Mouse (Mus musculus) intestine, postnatal 0 days (tissue): ENCODE measurements around the gene Il24. TPM values are rescaled to one million over a fixed set of nuclear protein-coding genes. Genes with fewer than 3 reads are reported as not detected.

Experiments used
- ATAC-seq: fragments of 200-750 bp; cut with Nextera tagmentation; 2 replicates; pipeline ENCODE4 v1.8.0; 2017; ENCODE audit warnings: mild to moderate bottlenecking, moderate TSS enrichment, moderate library complexity
- H3K27ac ChIP-seq: fragments of 300-500 bp; sonication (generic); 2 replicates; pipeline ENCODE4 v1.5.1; 2014; ENCODE audit warnings: mild to moderate bottlenecking, low read depth, low read length, moderate library complexity
- H3K27me3 ChIP-seq: fragments of 300-500 bp; sonication (generic); replicated peaks from 2 replicates; pipeline ENCODE4 v1.6.1; 2014; ENCODE audit warnings: low read length, mixed read lengths; ENCODE audit not compliant: control insufficient read depth, insufficient read depth
- H3K36me3 ChIP-seq: fragments of 300-500 bp; sonication (generic); 2 replicates; pipeline ENCODE4 v1.6.1; 2014; ENCODE audit warnings: mild to moderate bottlenecking, moderate library complexity; ENCODE audit not compliant: control insufficient read depth, insufficient read depth
- H3K4me1 ChIP-seq: fragments of 300-500 bp; sonication (generic); replicated peaks from 2 replicates; pipeline ENCODE4 v1.6.1; 2014; ENCODE audit warnings: antibody characterized with exemption, low read length, mixed read lengths; ENCODE audit not compliant: control insufficient read depth, insufficient read depth
- H3K4me2 ChIP-seq: fragments of 300-500 bp; sonication (generic); replicated peaks from 2 replicates; pipeline ENCODE4 v1.6.1; 2014; ENCODE audit warnings: low read depth, mild to moderate bottlenecking, moderate library complexity
- H3K4me3 ChIP-seq: fragments of 300-500 bp; sonication (generic); 2 replicates; pipeline ENCODE4 v1.5.1; 2014; ENCODE audit warnings: low read depth, low read length
- H3K9ac ChIP-seq: fragments of 300-500 bp; sonication (generic); 2 replicates; pipeline ENCODE4 v1.6.1; 2014; ENCODE audit warnings: mild to moderate bottlenecking, low read depth, low read length
- H3K9me3 ChIP-seq: fragments of 300-500 bp; sonication (generic); 2 replicates; pipeline ENCODE4 v1.6.1; 2016; ENCODE audit warnings: mixed run types; ENCODE audit not compliant: control insufficient read depth
- CTCF ChIP-seq: sonication (generic); IDR thresholded peaks from 2 replicates; pipeline ENCODE4 v1.5.1; 2016; ENCODE audit warnings: low read depth, mild to moderate bottlenecking, control low read depth, antibody characterized with exemption, moderate library complexity
- WGBS: fragments of 180-500 bp; shearing (Covaris S2); extraction: QIAGEN DNeasy Blood & Tissue Kit; methylation state at CpG from one replicate; pipeline ENCODE4 v1.1.7; 2014; 5-methylcytosine and 5-hydroxymethylcytosine counted together
- polyA plus RNA-seq: library from polyadenylated mRNA; unstranded; fragments of >200 nt; fragmentation: Nextera tagmentation; extraction: Ambion mirVana; gene quantifications from 2 replicates; pipeline ENCODE4 v1.2.1, GENCODE M21; 2015

Il24 gene
- polyA plus RNA-seq, 1 experiment from 2014 or later = not detected

DNA sequence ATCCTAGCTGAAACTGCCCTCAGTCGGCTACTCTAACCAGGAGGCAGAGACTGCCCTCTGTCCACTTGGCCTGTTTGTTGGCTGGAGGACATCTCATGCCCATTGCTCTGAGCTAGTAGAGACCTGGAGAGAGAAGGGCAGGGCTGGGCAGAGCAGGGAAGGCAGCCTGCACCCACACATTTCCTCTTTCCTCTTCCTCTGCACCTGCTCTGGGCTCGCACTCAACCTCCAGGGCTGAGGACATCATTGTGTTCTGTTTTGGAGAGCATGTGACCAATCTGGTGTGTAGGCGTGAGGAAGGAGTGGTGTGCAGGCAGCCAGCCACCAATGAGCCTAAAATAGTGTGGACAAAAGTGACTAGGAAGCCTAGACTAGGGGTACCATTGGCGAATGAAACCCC, 23.0 kb downstream of the Il24 start:
- Histone ChIP-seq H3K27ac (no peak overlapping the region), H3K9me3 (no peaks in the 10 kb centered on the region), H3K4me1 (peaks cover 4% of the 10 kb centered on the region; the same call in 1 of the 2 replicates), H3K9ac (no peak overlapping the region), H3K27me3 (no peaks in the 10 kb centered on the region), H3K4me3 (no peak overlapping the region), H3K4me2 (no peak overlapping the region), H3K36me3 (no peaks in the 10 kb centered on the region)
- 72% methylated on average over 4 of the region's 4 CpGs for WGBS
- ATAC-seq = no peak
- no peak for TF ChIP-seq CTCF

- Histone ChIP-seq H3K4me3 (no peak overlapping the region), H3K9me3 (no peaks in the 10 kb centered on the region), H3K36me3 (no peaks in the 10 kb centered on the region), H3K4me2 (no peak overlapping the region), H3K27me3 (no peaks in the 10 kb centered on the region), H3K4me1 (no peaks in the 10 kb centered on the region), H3K9ac (no peak overlapping the region), H3K27ac (no peak overlapping the region)
- no peak for TF ChIP-seq CTCF
- no peak for ATAC-seq
- 42% methylated on average over 4 of the region's 4 CpGs for WGBS
Measured at GRCm38 (mm10) chr1:130857456-130857855, 29.8 kb downstream of the Il24 start.

GRCm38 (mm10) chr1:130855723-130856122, 31.5 kb downstream of the Il24 start:
- Histone ChIP-seq H3K9ac (no peak overlapping the region), H3K27me3 (no peaks in the 10 kb centered on the region), H3K4me3 (no peak overlapping the region), H3K4me2 (no peak overlapping the region), H3K4me1 (no peaks in the 10 kb centered on the region), H3K27ac (no peak overlapping the region), H3K9me3 (no peaks in the 10 kb centered on the region), H3K36me3 (no peaks in the 10 kb centered on the region)
- no peak for ATAC-seq
- no peak for TF ChIP-seq CTCF
- WGBS = 81% methylated on average over 2 of the region's 2 CpGs

- TF ChIP-seq CTCF = no peak
- Histone ChIP-seq H3K4me2 (no peak overlapping the region), H3K27ac (no peak overlapping the region), H3K4me1 (no peaks in the 10 kb centered on the region), H3K36me3 (no peaks in the 10 kb centered on the region), H3K9ac (no peak overlapping the region), H3K9me3 (no peaks in the 10 kb centered on the region), H3K27me3 (no peaks in the 10 kb centered on the region), H3K4me3 (no peak overlapping the region)
- ATAC-seq = no peak
- 70% methylated on average over 9 of the region's 9 CpGs for WGBS
Measured at GRCm38 (mm10) chr1:130854819-130855218, 32.4 kb downstream of the Il24 start.

DNA sequence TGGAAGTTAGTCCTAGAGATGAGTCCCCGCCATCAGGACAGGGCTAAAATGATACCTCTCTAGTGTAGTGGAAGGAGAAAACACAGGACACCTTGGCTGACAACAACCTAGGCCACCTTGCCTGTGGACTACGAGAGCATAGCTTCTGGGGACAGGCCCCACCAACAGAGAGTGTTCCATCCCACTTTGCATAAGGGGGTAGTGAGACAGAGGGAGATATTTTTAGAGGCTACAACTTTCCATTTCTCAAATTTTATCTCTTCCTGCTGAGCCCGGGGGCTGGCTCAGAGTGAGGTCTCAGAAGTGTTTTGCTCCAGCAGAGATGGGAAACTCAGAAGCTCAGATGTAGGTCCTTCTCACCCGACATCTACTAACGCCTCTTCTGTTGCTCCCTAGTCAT, 36.8 kb downstream of the Il24 start:
- Histone ChIP-seq H3K9me3 (no peaks in the 10 kb centered on the region), H3K27ac (no peak overlapping the region)
- 89% methylated on average over 5 of the region's 5 CpGs for whole genome bisulfite sequencing

GRCm38 (mm10) chr1:130849530-130850214, 37.6 kb downstream of the Il24 start:
- Histone ChIP-seq H3K9ac (no peak overlapping the region), H3K27me3 (no peaks in the 10 kb centered on the region), H3K27ac (no peak overlapping the region), H3K4me3 (no peak overlapping the region), H3K4me1 (no peaks in the 10 kb centered on the region), H3K9me3 (no peaks in the 10 kb centered on the region), H3K36me3 (no peaks in the 10 kb centered on the region; the same call in 1 of the 2 replicates), H3K4me2 (no peak overlapping the region)
- ATAC-seq = no peak
- 90% methylated on average over 10 of the region's 10 CpGs for WGBS
- TF ChIP-seq CTCF = no peak

More for the DNA sequence above, 36.8 kb downstream of the Il24 start:
- TF ChIP-seq CTCF = no peak
- H3K4me1 ChIP-seq = no peaks in the 10 kb centered on the region
- H3K36me3 ChIP-seq = no peaks in the 10 kb centered on the region
- no peaks in the 10 kb centered on the region for H3K27me3 ChIP-seq
- H3K4me3 ChIP-seq = no peak overlapping the region
- H3K4me2 ChIP-seq = no peak overlapping the region
- no peak for ATAC-seq
- H3K9ac ChIP-seq = no peak overlapping the region

DNA sequence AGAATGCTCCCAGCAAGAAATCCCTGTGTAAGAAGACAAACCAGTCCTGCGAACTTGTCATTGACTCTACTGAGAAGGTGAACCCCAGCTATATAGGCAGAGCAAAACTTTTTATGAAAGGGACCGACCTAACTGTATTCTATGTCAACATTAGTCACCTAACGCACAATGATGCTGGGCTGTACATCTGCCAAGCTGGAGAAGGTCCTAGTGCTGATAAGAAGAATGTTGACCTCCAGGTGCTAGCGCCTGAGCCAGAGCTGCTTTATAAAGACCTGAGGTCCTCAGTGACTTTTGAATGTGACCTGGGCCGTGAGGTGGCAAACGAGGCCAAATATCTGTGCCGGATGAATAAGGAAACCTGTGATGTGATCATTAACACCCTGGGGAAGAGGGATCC, 42.7 kb downstream of the Il24 start:
- no peaks in the 10 kb centered on the region for H3K9me3 ChIP-seq
- no peaks in the 10 kb centered on the region; the same call in 1 of the 2 replicates for H3K36me3 ChIP-seq
- H3K4me2 ChIP-seq = no peak overlapping the region
- H3K4me1 ChIP-seq = no peaks in the 10 kb centered on the region; the same call in 1 of the 2 replicates
- H3K27ac ChIP-seq = no peak overlapping the region
- TF ChIP-seq CTCF = no peak
- no peak overlapping the region for H3K4me3 ChIP-seq
- WGBS = 76% methylated on average over 7 of the region's 7 CpGs
- H3K27me3 ChIP-seq = no peaks in the 10 kb centered on the region
- no peak overlapping the region for H3K9ac ChIP-seq
- no peak for ATAC-seq
